Mouse (Mus musculus) limb, embryonic 15.5 days (tissue): ENCODE data around the gene Cbfa2t2. TPM values are rescaled to one million over a fixed set of nuclear protein-coding genes. Genes with fewer than 3 reads are reported as not detected.

Experiments used
- ATAC-seq: fragments of 200-750 bp; cut with Nextera tagmentation; 2 replicates; pipeline ENCODE4 v1.8.0; 2017; ENCODE audit warnings: low read depth, moderate TSS enrichment; ENCODE audit not compliant: insufficient number of reproducible peaks, low FRiP score, low TSS enrichment
- H3K27ac ChIP-seq: fragments of 300-500 bp; sonication (generic); 2 replicates; pipeline ENCODE4 v1.5.1; 2015; ENCODE audit warnings: moderate library complexity, mild to moderate bottlenecking, inconsistent platforms
- H3K27me3 ChIP-seq: fragments of 300-500 bp; sonication (generic); 2 replicates; pipeline ENCODE4 v1.6.1; 2015; ENCODE audit warnings: inconsistent platforms
- H3K36me3 ChIP-seq: fragments of 300-500 bp; sonication (generic); 2 replicates; pipeline ENCODE4 v1.6.1; 2015; ENCODE audit warnings: inconsistent platforms
- H3K4me1 ChIP-seq: fragments of 300-500 bp; sonication (generic); 2 replicates; pipeline ENCODE4 v1.6.1; 2015; ENCODE audit warnings: inconsistent platforms
- H3K4me2 ChIP-seq: fragments of 300-500 bp; sonication (generic); 2 replicates; pipeline ENCODE4 v1.6.1; 2015; ENCODE audit warnings: mild to moderate bottlenecking, inconsistent platforms
- H3K4me3 ChIP-seq: fragments of 300-500 bp; sonication (generic); 2 replicates; pipeline ENCODE4 v1.5.1; 2015; ENCODE audit warnings: mild to moderate bottlenecking, inconsistent platforms
- H3K9ac ChIP-seq: fragments of 300-500 bp; sonication (generic); 2 replicates; pipeline ENCODE4 v1.6.1; 2015; ENCODE audit warnings: inconsistent platforms
- H3K9me3 ChIP-seq: fragments of 300-500 bp; sonication (generic); 2 replicates; pipeline ENCODE4 v1.6.1; 2016; ENCODE audit warnings: inconsistent platforms
- WGBS: fragments of 180-500 bp; shearing (Covaris S2); methylation state at CpG from one replicate; pipeline ENCODE4 v1.1.7; 2015; 5-methylcytosine and 5-hydroxymethylcytosine counted together
- polyA plus RNA-seq: library from polyadenylated mRNA; unstranded; fragments of >200 nt; fragmentation: Nextera tagmentation; extraction: Ambion mirVana; gene quantifications from 2 replicates; pipeline ENCODE4 v1.2.1, GENCODE M21; 2015

The Cbfa2t2 gene
- polyA plus RNA-seq, 1 experiment from 2014 or later = 41.3 TPM

- H3K4me1 ChIP-seq = peaks cover 23% of the 10 kb centered on the region
- ATAC-seq = no peak
- H3K27me3 ChIP-seq = peaks cover 13% of the 10 kb centered on the region; the same call in 1 of the 2 replicates
- no peak within 1 kb of the TSS for H3K4me3 ChIP-seq
- no peaks in the 10 kb centered on the region for H3K9me3 ChIP-seq
- 93% methylated on average over 10 of the region's 10 CpGs for WGBS
- H3K36me3 ChIP-seq = no peaks in the 10 kb centered on the region
- H3K27ac ChIP-seq = no peak within 1 kb of the TSS
- H3K4me2 ChIP-seq = no peak within 1 kb of the TSS
- H3K9ac ChIP-seq = no peak within 1 kb of the TSS
Measured at GRCm38 (mm10) chr2:154546711-154547110, 110.4 kb downstream of the Cbfa2t2 start, which contains the start of gene 1700003F12Rik. 1700003F12Rik (plus strand) TSS chr2:154547085.

GRCm38 (mm10) chr2:154548688-154549087 lies 112.4 kb downstream of the Cbfa2t2 start:
- WGBS = 59% methylated on average over 3 of the region's 3 CpGs

GRCm38 (mm10) chr2:154549127-154549885 lies 113.0 kb downstream of the Cbfa2t2 start:
- Histone ChIP-seq H3K9me3 (no peaks in the 10 kb centered on the region), H3K4me2 (peak overlapping the region; percentile 96), H3K27me3 (peaks cover 13% of the 10 kb centered on the region; the same call in 1 of the 2 replicates), H3K4me1 (peaks cover 28% of the 10 kb centered on the region), H3K27ac (no peak overlapping the region), H3K9ac (peak overlapping the region; percentile 35), H3K36me3 (no peaks in the 10 kb centered on the region), H3K4me3 (peak overlapping the region; percentile 49)
- ATAC-seq = peak; percentile 55; the same call in 1 of the 2 replicates
- 3% methylated on average over 48 of the region's 48 CpGs for WGBS

More at GRCm38 (mm10) chr2:154548688-154549087, 112.4 kb downstream of the Cbfa2t2 start:
- H3K9ac ChIP-seq = no peak overlapping the region
- no peaks in the 10 kb centered on the region for H3K36me3 ChIP-seq
- no peaks in the 10 kb centered on the region for H3K9me3 ChIP-seq
- H3K4me1 ChIP-seq = peaks cover 32% of the 10 kb centered on the region
- H3K4me3 ChIP-seq = no peak overlapping the region
- H3K4me2 ChIP-seq = no peak overlapping the region
- H3K27me3 ChIP-seq = peaks cover 13% of the 10 kb centered on the region; the same call in 1 of the 2 replicates
- H3K27ac ChIP-seq = no peak overlapping the region
- no peak for ATAC-seq

- no peaks in the 10 kb centered on the region for H3K36me3 ChIP-seq
- peaks cover 28% of the 10 kb centered on the region for H3K4me1 ChIP-seq
- 15% methylated on average over 20 of the region's 20 CpGs for WGBS
- no peak overlapping the region for H3K27ac ChIP-seq
- ATAC-seq = no peak
- H3K4me3 ChIP-seq = peak overlapping the region; percentile 49
- peak overlapping the region; percentile 96 for H3K4me2 ChIP-seq
- H3K9me3 ChIP-seq = no peaks in the 10 kb centered on the region
- H3K27me3 ChIP-seq = peaks cover 13% of the 10 kb centered on the region; the same call in 1 of the 2 replicates
- no peak overlapping the region for H3K9ac ChIP-seq
Measured at GRCm38 (mm10) chr2:154549886-154550189, 113.6 kb downstream of the Cbfa2t2 start.

- no peaks in the 10 kb centered on the region for H3K9me3 ChIP-seq
- H3K4me2 ChIP-seq = no peak overlapping the region
- WGBS = 67% methylated on average over 2 of the region's 2 CpGs
- ATAC-seq = no peak
- H3K4me1 ChIP-seq = peaks cover 28% of the 10 kb centered on the region
- H3K27ac ChIP-seq = no peak overlapping the region
- H3K27me3 ChIP-seq = peaks cover 13% of the 10 kb centered on the region; the same call in 1 of the 2 replicates
- no peak overlapping the region for H3K9ac ChIP-seq
- no peaks in the 10 kb centered on the region for H3K36me3 ChIP-seq
- H3K4me3 ChIP-seq = no peak overlapping the region
Measured at GRCm38 (mm10) chr2:154550937-154551336, 114.7 kb downstream of the Cbfa2t2 start.

GRCm38 (mm10) chr2:154551476-154551875 lies 115.2 kb downstream of the Cbfa2t2 start, which contains the start of gene Actl10:
Actl10 (plus strand) TSS chr2:154551776.
- Histone ChIP-seq H3K27ac (0 out of 2 replicates have a peak within 1 kb of the TSS, but pooled peaks have one; percentile 23), H3K36me3 (no peaks in the 10 kb centered on the region), H3K4me3 (peak within 1 kb of the TSS; percentile 11), H3K4me2 (peak within 1 kb of the TSS; percentile 35), H3K9me3 (no peaks in the 10 kb centered on the region), H3K27me3 (peaks cover 13% of the 10 kb centered on the region; the same call in 1 of the 2 replicates), H3K9ac (no peak within 1 kb of the TSS), H3K4me1 (peaks cover 28% of the 10 kb centered on the region)
- ATAC-seq = no peak
- WGBS = 78% methylated on average over 4 of the region's 4 CpGs

GRCm38 (mm10) chr2:154551927-154552326 lies 115.6 kb downstream of the Cbfa2t2 start:
- Histone ChIP-seq H3K4me3 (peak overlapping the region; percentile 11), H3K4me1 (peaks cover 29% of the 10 kb centered on the region), H3K36me3 (no peaks in the 10 kb centered on the region), H3K4me2 (peak overlapping the region; percentile 35), H3K27ac (no peak overlapping the region), H3K9me3 (no peaks in the 10 kb centered on the region), H3K9ac (no peak overlapping the region), H3K27me3 (peaks cover 13% of the 10 kb centered on the region; the same call in 1 of the 2 replicates)
- ATAC-seq = no peak
- WGBS = 24% methylated on average over 21 of the region's 21 CpGs

GRCm38 (mm10) chr2:154552424-154552907 lies 116.2 kb downstream of the Cbfa2t2 start:
- 18% methylated on average over 27 of the region's 27 CpGs for WGBS
- H3K9me3 ChIP-seq = no peaks in the 10 kb centered on the region
- peak overlapping the region; percentile 11 for H3K4me3 ChIP-seq
- no peaks in the 10 kb centered on the region for H3K36me3 ChIP-seq
- peaks cover 13% of the 10 kb centered on the region; the same call in 1 of the 2 replicates for H3K27me3 ChIP-seq
- H3K4me1 ChIP-seq = peaks cover 35% of the 10 kb centered on the region
- ATAC-seq = peak; percentile 31; the same call in 1 of the 2 replicates
- H3K4me2 ChIP-seq = peak overlapping the region; percentile 35
- H3K27ac ChIP-seq = 0 out of 2 replicates have a peak overlapping the region, but pooled peaks have one; percentile 23
- H3K9ac ChIP-seq = no peak overlapping the region

GRCm38 (mm10) chr2:154555235-154555634 lies 119.0 kb downstream of the Cbfa2t2 start:
- peaks cover 10% of the 10 kb centered on the region; the same call in 1 of the 2 replicates for H3K27me3 ChIP-seq
- ATAC-seq = no peak
- 92% methylated on average over 6 of the region's 6 CpGs for WGBS
- no peaks in the 10 kb centered on the region for H3K9me3 ChIP-seq
- H3K4me3 ChIP-seq = no peak overlapping the region
- H3K4me1 ChIP-seq = peaks cover 38% of the 10 kb centered on the region
- H3K9ac ChIP-seq = no peak overlapping the region
- no peak overlapping the region for H3K4me2 ChIP-seq
- H3K27ac ChIP-seq = no peak overlapping the region
- H3K36me3 ChIP-seq = no peaks in the 10 kb centered on the region

GRCm38 (mm10) chr2:154557184-154557832 lies 121.0 kb downstream of the Cbfa2t2 start:
- peaks cover 12% of the 10 kb centered on the region for H3K36me3 ChIP-seq
- H3K27me3 ChIP-seq = no peaks in the 10 kb centered on the region
- no peak overlapping the region for H3K9ac ChIP-seq
- ATAC-seq = no peak; the same call in 1 of the 2 replicates
- H3K4me1 ChIP-seq = peaks cover 43% of the 10 kb centered on the region
- H3K4me3 ChIP-seq = no peak overlapping the region
- 44% methylated on average over 5 of the region's 5 CpGs for WGBS
- H3K27ac ChIP-seq = no peak overlapping the region; the same call in 1 of the 2 replicates
- H3K9me3 ChIP-seq = no peaks in the 10 kb centered on the region
- no peak overlapping the region for H3K4me2 ChIP-seq

GRCm38 (mm10) chr2:154558264-154559039 lies 122.2 kb downstream of the Cbfa2t2 start, which contains the start of gene Necab3:
Necab3 (minus strand) TSS chr2:154558890.
- Histone ChIP-seq H3K4me3 (peak within 1 kb of the TSS; percentile 34), H3K27ac (peak within 1 kb of the TSS; percentile 54; the same call in 1 of the 2 replicates), H3K36me3 (peaks cover 21% of the 10 kb centered on the region), H3K4me2 (peak within 1 kb of the TSS; percentile 68), H3K9ac (peak within 1 kb of the TSS; percentile 18; the same call in 1 of the 2 replicates), H3K4me1 (peaks cover 36% of the 10 kb centered on the region), H3K27me3 (no peaks in the 10 kb centered on the region), H3K9me3 (no peaks in the 10 kb centered on the region)
- ATAC-seq = 0 out of 2 replicates have a peak, but pooled peaks have one; percentile 52
- WGBS = 9% methylated on average over 34 of the region's 34 CpGs
